Mouse (Mus musculus) duodenum, adult 2 months (tissue): ENCODE results near the gene Gm4216. TPM values are rescaled to one million over a fixed set of nuclear protein-coding genes. Genes with fewer than 3 reads are reported as not detected.

Experiments
- polyA plus RNA-seq: library from polyadenylated mRNA; depleted of rRNA; stranded (reverse); fragments of >200 nt; gene quantifications from 2 replicates; pipeline ENCODE4 v1.2.3, GENCODE M21; 2012; ENCODE audit warnings: low replicate concordance; rRNA removed

Gene Gm4216
- polyA plus RNA-seq = not detected in 2 replicates

GRCm38 (mm10) chr7:23019823-23020222 is at the start of gene Gm4216:
Gm4216 (minus strand) TSS chr7:23019923.

DNA sequence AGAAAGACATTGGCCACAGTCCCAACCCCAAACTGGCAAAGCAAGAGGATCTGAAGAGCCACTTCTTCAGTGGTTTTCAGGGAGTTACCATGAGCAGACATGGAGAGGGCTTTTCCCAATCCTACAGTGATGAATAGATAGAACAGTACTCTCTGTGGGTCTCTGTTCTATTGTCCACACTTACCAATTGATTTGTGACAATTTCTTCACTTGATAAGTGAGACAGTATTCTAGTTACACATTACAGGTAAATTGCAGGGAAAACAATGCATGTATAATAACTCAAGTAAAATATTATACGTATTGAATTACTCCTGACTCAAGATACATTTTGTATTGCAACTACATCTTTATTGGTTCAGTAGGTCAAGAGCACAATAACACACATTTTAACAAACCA is 47.6 kb upstream of the Gm4216 start, which contains the start of gene Gm8720:
Gene Gm8720 (minus strand): TSS at position 101 of the 400 bp plus-strand sequence.

GRCm38 (mm10) chr7:23055240-23055639 is 35.5 kb upstream of the Gm4216 start, which contains the start of gene Vmn1r163:
Vmn1r163 (plus strand) TSS chr7:23055540.

GRCm38 (mm10) chr7:22984573-22984972 is 35.1 kb downstream of the Gm4216 start, which contains the start of gene Gm4214:
Gm4214 (minus strand) TSS chr7:22984673.

Other genes with a start within 250 kb of the Gm4216 start
- gene Vmn1r158, start 229.1 kb downstream of the Gm4216 start, polyA plus RNA-seq = not detected in 2 replicates
- gene Vmn1r159, start 176.3 kb downstream of the Gm4216 start, polyA plus RNA-seq = not detected in 2 replicates
- not detected in 2 replicates for gene Vmn1r160, start 148.7 kb downstream of the Gm4216 start, polyA plus RNA-seq
- gene Gm4214, start 35.2 kb downstream of the Gm4216 start, polyA plus RNA-seq = not detected in 2 replicates
- not detected in 2 replicates for gene Vmn1r163, start 35.6 kb upstream of the Gm4216 start, polyA plus RNA-seq
- gene Gm8720, start 47.5 kb upstream of the Gm4216 start, polyA plus RNA-seq = not detected in 2 replicates
- not detected in 2 replicates for gene Gm10662, start 124.6 kb upstream of the Gm4216 start, polyA plus RNA-seq
- not detected in 2 replicates for gene Vmn1r165, start 197.4 kb upstream of the Gm4216 start, polyA plus RNA-seq
- gene Vmn1r166, start 231.8 kb upstream of the Gm4216 start, polyA plus RNA-seq = not detected in 2 replicates